Mouse (Mus musculus) MEL (cell line): ENCODE measurements around the gene Elk3.

Source experiments
- CHD1 ChIP-seq: IDR thresholded peaks from 2 replicates; pipeline ENCODE4 v1.6.1; 2012; ENCODE audit warnings: low read depth, mild to moderate bottlenecking, inconsistent platforms, low read length, improper control_type of control experiment
- CTCF ChIP-seq, 3 experiments: IDR thresholded peaks in 2 of 3; conservative IDR thresholded peaks in 1 of 3; 2 replicates each; pipeline ENCODE4 v1.5.1; 2011 to 2012; ENCODE audit warnings: low read length in 3 of 3, low read depth in 2 of 3, mild to moderate bottlenecking in 2 of 3, improper control_type of control experiment in 1 of 3, inconsistent platforms in 1 of 3, mixed read lengths in 1 of 3, moderate library complexity in 1 of 3; ENCODE audit not compliant: control insufficient read depth in 1 of 3, insufficient read depth in 1 of 3, poor library complexity in 1 of 3, severe bottlenecking in 1 of 3
- EP300 ChIP-seq, 2 experiments: IDR thresholded peaks; 2 replicates each; pipeline ENCODE4 v1.6.1; 2011; ENCODE audit warnings: improper control_type of control experiment in 2 of 2, low read length in 2 of 2, low read depth in 1 of 2, mild to moderate bottlenecking in 1 of 2
- GABPA ChIP-seq: IDR thresholded peaks from 2 replicates; pipeline ENCODE4 v1.6.1; 2012; ENCODE audit warnings: low read depth, mild to moderate bottlenecking, inconsistent platforms, low read length, improper control_type of control experiment, moderate library complexity
- HCFC1 ChIP-seq: IDR thresholded peaks from 2 replicates; pipeline ENCODE4 v1.6.1; 2012; ENCODE audit warnings: low read depth, mild to moderate bottlenecking, inconsistent platforms, low read length, improper control_type of control experiment, moderate library complexity
- MAX ChIP-seq: IDR thresholded peaks from 2 replicates; pipeline ENCODE4 v1.6.1; 2011; ENCODE audit warnings: low read length, improper control_type of control experiment
- MAZ ChIP-seq: IDR thresholded peaks from 2 replicates; pipeline ENCODE4 v1.6.1; 2012; ENCODE audit warnings: low read depth, mild to moderate bottlenecking, inconsistent platforms, low read length, improper control_type of control experiment
- MYC ChIP-seq: IDR thresholded peaks from 2 replicates; pipeline ENCODE4 v1.6.1; 2011; ENCODE audit warnings: low read depth, mild to moderate bottlenecking, low read length, improper control_type of control experiment, moderate library complexity
- NRF1 ChIP-seq: IDR thresholded peaks from 2 replicates; pipeline ENCODE4 v1.6.1; 2014; ENCODE audit warnings: low read depth, mild to moderate bottlenecking, inconsistent platforms, low read length, improper control_type of control experiment, moderate library complexity; ENCODE audit not compliant: poor library complexity, insufficient read depth, severe bottlenecking
- RAD21 ChIP-seq: IDR thresholded peaks from 2 replicates; pipeline ENCODE4 v1.6.1; 2011; ENCODE audit warnings: mild to moderate bottlenecking, low read depth, low read length, improper control_type of control experiment

DNA sequence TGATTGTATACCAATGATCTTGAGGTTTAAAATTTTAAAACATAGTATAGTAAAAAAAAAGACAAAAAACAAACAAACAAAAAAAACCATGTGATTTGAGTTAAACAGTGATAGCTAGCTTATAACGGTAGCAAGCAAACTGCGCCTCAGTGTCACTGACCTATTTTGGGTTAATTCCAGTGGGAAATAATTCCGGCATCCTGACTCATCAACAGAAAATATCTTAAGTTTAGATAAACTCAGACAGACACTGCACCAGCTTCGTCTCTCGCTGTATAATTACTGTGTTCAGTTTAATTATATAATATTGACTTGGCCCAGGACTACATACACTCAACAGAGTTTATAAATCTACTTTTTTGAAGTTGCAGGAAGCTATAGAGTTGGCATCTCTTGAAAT lies 79.0 kb downstream of the Elk3 start:
- TF ChIP-seq MAX (no peak), CHD1 (no peak), MAZ (no peak), CTCF (IDR thresholded peaks at IDR 0.05 in 2 of 3, conservative IDR thresholded peaks at IDR 0.05 in 1 of 3; ENCODE audit: control insufficient read depth in 1 of 3, insufficient read depth in 1 of 3, low read depth in 2 of 3, low read length in 3 of 3, poor library complexity in 1 of 3, severe bottlenecking in 1 of 3) (no peak), RAD21 (no peak), EP300 (IDR thresholded peaks at IDR 0.05; ENCODE audit: low read depth in 1 of 2, low read length in 2 of 2) (no peak), MYC (no peak), NRF1 (no peak), GABPA (no peak), HCFC1 (no peak)
